Mouse (Mus musculus): ENCODE data around the gene Atxn1l. TPM values are rescaled to one million over a fixed set of nuclear protein-coding genes. Genes with fewer than 3 reads are reported as not detected.

The Atxn1l gene
- 34.7 to 38.9 TPM (median 37.9 TPM) in 4 replicates for total RNA-seq (2023)

GRCm38 (mm10) chr8:109737237-109738048 is at the start of gene Atxn1l:
Atxn1l (minus strand) TSS chr8:109737739.

GRCm38 (mm10) chr8:109778280-109778977 is 40.9 kb upstream of the Atxn1l start, which contains the start of gene Ap1g1:
Ap1g1 (plus strand) TSS chr8:109778554.

GRCm38 (mm10) chr8:109705320-109706075 is 32.0 kb downstream of the Atxn1l start, which contains the start of gene Zfp821:
Zfp821 (plus strand) TSS chr8:109705546.

GRCm38 (mm10) chr8:109693146-109693900 is 44.2 kb downstream of the Atxn1l start, which contains the start of gene Ist1:
Ist1 (minus strand) TSS chr8:109693260.

Other genes with a start within 250 kb of the Atxn1l start
- not detected in 4 replicates for gene Pmfbp1, start 243.7 kb downstream of the Atxn1l start, total RNA-seq (2023)
- 81.0 to 87.6 TPM (median 84.8 TPM) in 4 replicates for gene Dhx38, start 171.9 kb downstream of the Atxn1l start, total RNA-seq (2023)
- 4.4 to 6.8 TPM (median 5.5 TPM) in 4 replicates for gene Txnl4b, start 171.8 kb downstream of the Atxn1l start, total RNA-seq (2023)
- gene Hp, start 158.6 kb downstream of the Atxn1l start, total RNA-seq (2023), result not detected in 4 replicates
- 18.9 to 28.1 TPM (median 23.8 TPM) in 4 replicates for gene Dhodh, start 129.1 kb downstream of the Atxn1l start, total RNA-seq (2023)
- 1.2 to 2.2 TPM (median 1.3 TPM) in 4 replicates for gene Pkd1l3, start 123.2 kb downstream of the Atxn1l start, total RNA-seq (2023)
- 105 to 121 TPM (median 114 TPM) in 4 replicates for gene Ist1, start 44.5 kb downstream of the Atxn1l start, total RNA-seq (2023)
- gene Zfp821, start 32.2 kb downstream of the Atxn1l start, total RNA-seq (2023), result 25.1 to 27.9 TPM (median 26.7 TPM) in 4 replicates
- 83.4 to 104 TPM (median 92.7 TPM) in 4 replicates for gene Ap1g1, start 40.8 kb upstream of the Atxn1l start, total RNA-seq (2023)
- 19.7 to 22.4 TPM (median 21.3 TPM) in 4 replicates for gene Phlpp2, start 130.8 kb upstream of the Atxn1l start, total RNA-seq (2023)
- not detected in 4 replicates for gene Marveld3, start 224.5 kb upstream of the Atxn1l start, total RNA-seq (2023)

Data from B cell, adult 62 days (primary cell).